ENCODE assay signal across 14 mouse cellular contexts in genomic region chr2:71967855-71968254, GRCm38 (mm10). TPM values are rescaled to one million over a fixed set of nuclear protein-coding genes. Genes with fewer than 3 reads are reported as not detected.
"Had no signal": no experiment of that assay in that cellular context is flagged by ENCODE, and none has a peak within 500 bp of the region (broad histone marks: within the 10 kb centered on the region; RNA-seq: fewer than 3 reads in every experiment).

No protein-coding gene starts in this region.

- ATAC-seq: midbrain, embryonic 16.5 days had no signal

- DNase-seq: lung, adult 18-20 months; lung, embryonic 14.5 days; lung, postnatal 10 days; lung, postnatal 4 days; midbrain, embryonic 14.5 days; retina, postnatal 1 day; right cerebral cortex, adult 18-20 months; right cerebral cortex, postnatal 25 days; right cerebral cortex, postnatal 4 days; thymus, adult 2 months; thymus, postnatal 25 days; thymus, postnatal 4 days had no signal

RNA-seq across cellular contexts. Expression of gene Rapgef4, which starts 13.2 kb away (rescaled TPM):
- total RNA-seq: megakaryocyte-erythroid progenitor cell, adult 5-6 weeks had no signal
